Mouse (Mus musculus): ENCODE measurements around the gene Cenpv. TPM values are rescaled to one million over a fixed set of nuclear protein-coding genes. Genes with fewer than 3 reads are reported as not detected.

Gene Cenpv
- polyA plus RNA-seq, 1 experiment from 2014 or later = 53.8 TPM

DNA sequence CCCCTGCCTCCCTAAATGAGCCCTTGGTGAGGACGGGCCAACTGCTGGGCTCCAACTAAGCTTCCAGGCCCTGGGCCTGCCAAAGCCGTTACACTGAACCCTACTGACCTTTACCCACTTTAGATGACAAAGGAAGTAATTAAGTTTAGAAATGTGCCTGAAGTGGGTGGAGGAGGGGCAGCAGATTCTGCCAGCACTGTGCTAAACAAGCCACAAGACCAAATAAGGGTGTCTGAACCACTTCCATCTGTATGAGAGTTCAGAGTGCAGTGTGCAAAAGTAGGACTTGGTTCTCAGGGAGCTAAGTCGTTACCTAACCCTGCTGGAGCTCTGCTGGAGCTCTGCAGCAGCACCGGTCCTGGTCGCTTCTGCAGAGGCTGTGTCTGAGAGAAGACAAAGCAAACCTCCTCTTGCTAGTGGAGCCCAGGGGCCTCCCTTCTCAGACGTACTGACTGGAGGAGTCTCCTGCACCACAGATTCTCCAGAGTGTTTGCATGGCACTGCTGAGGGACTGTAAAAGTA is 44.2 kb downstream of the Cenpv start:
- H3K9ac ChIP-seq (ENCODE audit: low read length) = peak overlapping the region; percentile 3
- no peaks in the 10 kb centered on the region for H3K9me3 ChIP-seq (ENCODE audit: control insufficient read depth, low read length)
- no peak overlapping the region for H3K4me3 ChIP-seq (ENCODE audit: low read depth, low read length)
- H3K4me1 ChIP-seq (ENCODE audit: control insufficient read depth, insufficient read depth, low read length) = peaks cover 6% of the 10 kb centered on the region; the same call in 1 of the 2 replicates
- H3K27ac ChIP-seq (replicated peaks; ENCODE audit: low read depth, low read length) = peak overlapping the region; percentile 60
- no peak overlapping the region for H3K4me2 ChIP-seq (ENCODE audit: low read depth, severe bottlenecking)
- no peaks in the 10 kb centered on the region for H3K36me3 ChIP-seq (ENCODE audit: control insufficient read depth, insufficient read depth, low read length)
- ATAC-seq (ENCODE audit: insufficient number of reproducible peaks, low FRiP score, low TSS enrichment, low read depth) (peak; percentile 68), DNase-seq (ENCODE audit: low spot score) (peak; percentile 77)
- no peaks in the 10 kb centered on the region for H3K27me3 ChIP-seq (ENCODE audit: control insufficient read depth, insufficient read depth, low read length)
- WGBS = 2% methylated on average over 6 of the region's 6 CpGs

DNA sequence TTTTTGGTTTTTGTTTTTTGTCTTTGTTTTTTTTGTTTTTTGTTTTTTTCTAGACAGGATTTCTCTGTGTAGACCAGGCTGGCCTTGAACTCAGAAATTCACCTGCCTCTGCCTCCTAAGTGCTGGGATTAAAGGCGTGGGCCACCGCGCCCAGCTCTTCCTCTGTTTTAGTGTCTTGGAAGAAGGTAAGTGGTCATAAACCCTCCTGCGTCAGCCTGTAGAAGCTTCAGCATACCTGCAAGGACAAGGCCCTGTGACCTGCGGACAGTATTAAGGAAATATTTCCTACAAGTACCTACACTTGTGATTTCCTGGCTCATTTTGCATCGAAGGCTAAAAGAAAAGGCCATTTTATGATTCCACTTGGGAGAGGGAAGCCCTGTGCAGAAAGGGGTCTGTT is 45.4 kb downstream of the Cenpv start:
- no peaks in the 10 kb centered on the region for H3K9me3 ChIP-seq (ENCODE audit: control insufficient read depth, low read length)
- WGBS = 94% methylated on average over 6 of the region's 6 CpGs
- no peak overlapping the region for H3K27ac ChIP-seq (replicated peaks; ENCODE audit: low read depth, low read length)
- H3K36me3 ChIP-seq (ENCODE audit: control insufficient read depth, insufficient read depth, low read length) = no peaks in the 10 kb centered on the region
- no peak overlapping the region for H3K4me3 ChIP-seq (ENCODE audit: low read depth, low read length)
- H3K4me2 ChIP-seq (ENCODE audit: low read depth, severe bottlenecking) = no peak overlapping the region
- H3K4me1 ChIP-seq (ENCODE audit: control insufficient read depth, insufficient read depth, low read length) = peaks cover 6% of the 10 kb centered on the region; the same call in 1 of the 2 replicates
- DNase-seq (ENCODE audit: low spot score) (no peak), ATAC-seq (ENCODE audit: insufficient number of reproducible peaks, low FRiP score, low TSS enrichment, low read depth) (no peak)
- no peak overlapping the region for H3K9ac ChIP-seq (ENCODE audit: low read length)
- H3K27me3 ChIP-seq (ENCODE audit: control insufficient read depth, insufficient read depth, low read length) = no peaks in the 10 kb centered on the region

DNA sequence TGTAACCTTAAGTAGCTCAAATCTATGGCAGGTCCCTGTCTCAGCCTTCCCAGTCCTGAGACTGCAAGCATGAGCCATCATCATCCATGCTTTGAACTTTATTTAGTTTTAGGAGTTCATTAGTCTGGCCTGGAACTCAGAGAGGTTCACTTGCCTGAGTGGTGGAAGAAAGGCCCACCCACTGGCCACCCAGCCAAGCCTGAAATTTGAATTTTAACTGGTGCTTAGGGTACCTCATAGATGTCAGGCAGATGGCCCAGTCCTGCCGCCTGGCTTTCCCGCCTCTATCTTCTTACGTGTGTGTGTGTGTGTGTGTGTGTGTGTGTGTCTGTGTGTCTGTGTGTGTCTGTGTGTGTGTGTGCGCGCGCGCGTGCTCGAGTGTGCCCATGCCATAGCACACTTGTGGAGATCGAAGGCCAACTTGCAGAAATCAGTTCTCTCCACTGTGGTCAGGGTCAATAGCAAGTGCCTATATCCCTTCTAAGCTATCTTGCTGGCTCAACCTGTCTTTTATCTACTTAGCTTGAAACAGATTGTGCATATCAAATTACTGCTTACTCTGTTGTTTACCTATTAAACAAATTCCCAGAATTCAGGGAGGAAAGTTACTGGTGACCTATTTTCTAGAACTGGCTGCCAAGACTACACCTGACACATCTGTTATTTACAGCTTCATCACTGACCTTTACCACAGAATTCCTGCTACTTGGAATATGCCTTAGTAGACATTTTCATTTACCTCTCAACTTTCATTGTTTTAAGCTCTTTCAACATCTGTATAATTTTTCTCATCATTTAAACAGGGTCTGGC is 51.3 kb downstream of the Cenpv start:
- H3K4me1 ChIP-seq (ENCODE audit: control insufficient read depth, insufficient read depth, low read length) = no peaks in the 10 kb centered on the region
- no peak overlapping the region for H3K9ac ChIP-seq (ENCODE audit: low read length)
- 93% methylated on average over 10 of the region's 10 CpGs for WGBS
- no peak overlapping the region for H3K27ac ChIP-seq (replicated peaks; ENCODE audit: low read depth, low read length)
- H3K4me3 ChIP-seq (ENCODE audit: low read depth, low read length) = no peak overlapping the region
- H3K36me3 ChIP-seq (ENCODE audit: control insufficient read depth, insufficient read depth, low read length) = no peaks in the 10 kb centered on the region
- H3K27me3 ChIP-seq (ENCODE audit: control insufficient read depth, insufficient read depth, low read length) = no peaks in the 10 kb centered on the region
- no peaks in the 10 kb centered on the region for H3K9me3 ChIP-seq (ENCODE audit: control insufficient read depth, low read length)
- H3K4me2 ChIP-seq (ENCODE audit: low read depth, severe bottlenecking) = no peak overlapping the region
- ATAC-seq (ENCODE audit: insufficient number of reproducible peaks, low FRiP score, low TSS enrichment, low read depth) (no peak), DNase-seq (ENCODE audit: low spot score) (no peak)

DNA sequence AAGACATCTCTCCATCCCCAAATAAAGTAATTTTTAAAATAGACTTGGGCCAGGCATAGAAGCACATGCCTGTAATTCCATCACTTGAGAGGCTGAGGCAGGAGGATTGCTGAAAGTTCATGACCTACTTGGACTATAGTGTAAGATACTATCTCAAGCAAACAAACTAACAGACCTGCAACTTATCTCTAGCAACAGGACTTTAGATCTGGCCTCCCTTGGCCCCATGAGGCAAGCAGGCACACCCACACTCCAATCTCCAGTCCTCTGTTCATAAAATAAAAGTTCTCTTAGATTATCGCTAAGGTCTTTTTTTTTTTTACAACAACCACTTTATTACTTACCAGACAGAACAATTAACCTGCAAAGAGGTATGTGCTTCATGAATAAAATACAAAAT is 52.1 kb downstream of the Cenpv start:
- no peak overlapping the region for H3K27ac ChIP-seq (replicated peaks; ENCODE audit: low read depth, low read length)
- no peak overlapping the region for H3K4me2 ChIP-seq (ENCODE audit: low read depth, severe bottlenecking)
- DNase-seq (ENCODE audit: low spot score) (no peak), ATAC-seq (ENCODE audit: insufficient number of reproducible peaks, low FRiP score, low TSS enrichment, low read depth) (no peak)
- no peak overlapping the region for H3K9ac ChIP-seq (ENCODE audit: low read length)
- 90% methylated on average over 1 of the region's 1 CpGs for WGBS
- H3K9me3 ChIP-seq (ENCODE audit: control insufficient read depth, low read length) = no peaks in the 10 kb centered on the region
- no peaks in the 10 kb centered on the region for H3K4me1 ChIP-seq (ENCODE audit: control insufficient read depth, insufficient read depth, low read length)
- no peaks in the 10 kb centered on the region for H3K36me3 ChIP-seq (ENCODE audit: control insufficient read depth, insufficient read depth, low read length)
- H3K4me3 ChIP-seq (ENCODE audit: low read depth, low read length) = no peak overlapping the region
- H3K27me3 ChIP-seq (ENCODE audit: control insufficient read depth, insufficient read depth, low read length) = no peaks in the 10 kb centered on the region

DNA sequence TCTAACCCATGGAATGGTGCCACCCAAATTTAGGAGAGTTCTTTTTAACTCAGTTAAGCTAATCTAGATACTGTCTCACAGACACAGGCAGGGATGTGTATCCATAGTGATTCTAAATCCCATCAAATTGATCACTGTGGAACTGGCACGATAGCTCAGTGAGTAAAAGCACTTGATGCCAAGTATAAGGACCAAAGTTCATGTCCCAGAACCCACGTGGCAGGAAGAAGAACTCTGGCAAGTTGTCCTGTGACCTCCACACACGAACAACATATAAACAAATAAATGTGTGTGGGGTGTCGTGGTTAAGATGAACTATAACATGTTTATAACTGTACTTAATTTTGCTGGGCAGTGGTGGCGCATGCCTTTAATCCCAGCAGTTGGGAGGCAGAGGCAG is 59.5 kb downstream of the Cenpv start:
- no peak overlapping the region for H3K9ac ChIP-seq (ENCODE audit: low read length)
- ATAC-seq (ENCODE audit: insufficient number of reproducible peaks, low FRiP score, low TSS enrichment, low read depth) = no peak
- H3K36me3 ChIP-seq (ENCODE audit: control insufficient read depth, insufficient read depth, low read length) = no peaks in the 10 kb centered on the region
- DNase-seq (ENCODE audit: low spot score) = no peak
- no peaks in the 10 kb centered on the region for H3K4me1 ChIP-seq (ENCODE audit: control insufficient read depth, insufficient read depth, low read length)
- no peak overlapping the region for H3K4me2 ChIP-seq (ENCODE audit: low read depth, severe bottlenecking)
- H3K27ac ChIP-seq (replicated peaks; ENCODE audit: low read depth, low read length) = no peak overlapping the region
- no peak overlapping the region for H3K4me3 ChIP-seq (ENCODE audit: low read depth, low read length)
- 90% methylated on average over 5 of the region's 5 CpGs for WGBS
- H3K27me3 ChIP-seq (ENCODE audit: control insufficient read depth, insufficient read depth, low read length) = no peaks in the 10 kb centered on the region
- H3K9me3 ChIP-seq (ENCODE audit: control insufficient read depth, low read length) = no peaks in the 10 kb centered on the region

DNA sequence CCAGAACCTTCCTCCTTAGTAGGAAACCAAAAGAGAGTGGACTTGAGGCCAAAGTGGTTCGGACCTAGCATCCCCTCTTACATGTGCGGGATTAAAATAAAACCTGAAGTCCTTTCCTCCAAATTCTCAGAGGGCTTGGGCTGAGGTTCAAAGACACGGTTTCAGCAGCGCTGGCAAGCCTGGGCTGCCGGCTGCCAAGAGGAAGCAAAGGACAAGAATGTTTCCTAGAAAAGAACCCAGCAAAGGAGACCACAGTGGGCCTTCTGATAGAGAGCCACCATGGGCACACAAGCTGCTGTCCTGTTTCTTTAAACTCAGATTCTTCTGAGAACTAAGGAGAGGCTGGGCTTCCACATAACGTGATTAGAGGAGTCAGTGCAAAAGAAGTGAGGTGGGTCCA is 60.1 kb downstream of the Cenpv start:
- Histone ChIP-seq H3K4me1 (ENCODE audit: control insufficient read depth, insufficient read depth, low read length) (no peaks in the 10 kb centered on the region), H3K27ac (replicated peaks; ENCODE audit: low read depth, low read length) (no peak overlapping the region), H3K4me2 (ENCODE audit: low read depth, severe bottlenecking) (no peak overlapping the region), H3K9me3 (ENCODE audit: control insufficient read depth, low read length) (no peaks in the 10 kb centered on the region), H3K9ac (ENCODE audit: low read length) (no peak overlapping the region), H3K36me3 (ENCODE audit: control insufficient read depth, insufficient read depth, low read length) (no peaks in the 10 kb centered on the region), H3K4me3 (ENCODE audit: low read depth, low read length) (no peak overlapping the region), H3K27me3 (ENCODE audit: control insufficient read depth, insufficient read depth, low read length) (no peaks in the 10 kb centered on the region)
- ATAC-seq (ENCODE audit: insufficient number of reproducible peaks, low FRiP score, low TSS enrichment, low read depth) (no peak), DNase-seq (ENCODE audit: low spot score) (no peak)
- WGBS = 81% methylated on average over 6 of the region's 6 CpGs

DNA sequence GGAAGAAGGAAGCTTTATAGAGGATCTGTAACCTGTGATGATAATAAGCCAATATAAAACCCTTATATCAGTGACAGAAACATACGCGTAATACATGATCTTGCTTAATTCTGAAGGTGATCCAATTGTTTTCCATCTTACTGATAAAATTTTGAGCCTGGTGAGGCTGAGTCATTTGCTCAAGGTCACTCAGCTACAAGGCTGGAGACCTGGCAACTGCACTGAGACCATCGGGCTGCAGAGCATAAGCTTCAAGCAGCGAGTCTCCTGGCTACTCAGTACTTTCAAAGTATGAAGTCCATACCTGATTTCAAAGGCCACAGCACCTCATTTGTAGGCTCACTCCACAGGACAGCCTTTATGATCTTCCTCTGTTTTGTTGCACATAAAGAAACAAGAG is 62.9 kb downstream of the Cenpv start:
- no peak overlapping the region for H3K27ac ChIP-seq (replicated peaks; ENCODE audit: low read depth, low read length)
- no peaks in the 10 kb centered on the region for H3K9me3 ChIP-seq (ENCODE audit: control insufficient read depth, low read length)
- no peak overlapping the region for H3K9ac ChIP-seq (ENCODE audit: low read length)
- H3K4me2 ChIP-seq (ENCODE audit: low read depth, severe bottlenecking) = no peak overlapping the region
- DNase-seq (ENCODE audit: low spot score) (no peak), ATAC-seq (ENCODE audit: insufficient number of reproducible peaks, low FRiP score, low TSS enrichment, low read depth) (no peak)
- H3K4me3 ChIP-seq (ENCODE audit: low read depth, low read length) = no peak overlapping the region
- no peaks in the 10 kb centered on the region for H3K27me3 ChIP-seq (ENCODE audit: control insufficient read depth, insufficient read depth, low read length)
- H3K36me3 ChIP-seq (ENCODE audit: control insufficient read depth, insufficient read depth, low read length) = no peaks in the 10 kb centered on the region
- WGBS = 93% methylated on average over 4 of the region's 4 CpGs
- H3K4me1 ChIP-seq (ENCODE audit: control insufficient read depth, insufficient read depth, low read length) = no peaks in the 10 kb centered on the region
